Mouse (Mus musculus): ENCODE measurements around the gene Il13ra1. TPM values are rescaled to one million over a fixed set of nuclear protein-coding genes. Genes with fewer than 3 reads are reported as not detected.

Il13ra1 gene
- 1 to 10 TPM; 8.2 to 9.8 TPM for total RNA-seq (2021)
- long read RNA-seq, experiment 1, partial matches to known transcripts = 1 of 6 reads
- long read RNA-seq, experiment 1, other reads (novel, unspliced or antisense) = 2 of 6 reads
- long read RNA-seq, experiment 2, transcript Il13ra1-201 (11 exons, 3,712 nt) = major isoform, 6 of 6 reads
- long read RNA-seq, experiment 2, partial matches to known transcripts = 0 of 6 reads
- long read RNA-seq, experiment 2, other reads (novel, unspliced or antisense) = 0 of 6 reads

DNA sequence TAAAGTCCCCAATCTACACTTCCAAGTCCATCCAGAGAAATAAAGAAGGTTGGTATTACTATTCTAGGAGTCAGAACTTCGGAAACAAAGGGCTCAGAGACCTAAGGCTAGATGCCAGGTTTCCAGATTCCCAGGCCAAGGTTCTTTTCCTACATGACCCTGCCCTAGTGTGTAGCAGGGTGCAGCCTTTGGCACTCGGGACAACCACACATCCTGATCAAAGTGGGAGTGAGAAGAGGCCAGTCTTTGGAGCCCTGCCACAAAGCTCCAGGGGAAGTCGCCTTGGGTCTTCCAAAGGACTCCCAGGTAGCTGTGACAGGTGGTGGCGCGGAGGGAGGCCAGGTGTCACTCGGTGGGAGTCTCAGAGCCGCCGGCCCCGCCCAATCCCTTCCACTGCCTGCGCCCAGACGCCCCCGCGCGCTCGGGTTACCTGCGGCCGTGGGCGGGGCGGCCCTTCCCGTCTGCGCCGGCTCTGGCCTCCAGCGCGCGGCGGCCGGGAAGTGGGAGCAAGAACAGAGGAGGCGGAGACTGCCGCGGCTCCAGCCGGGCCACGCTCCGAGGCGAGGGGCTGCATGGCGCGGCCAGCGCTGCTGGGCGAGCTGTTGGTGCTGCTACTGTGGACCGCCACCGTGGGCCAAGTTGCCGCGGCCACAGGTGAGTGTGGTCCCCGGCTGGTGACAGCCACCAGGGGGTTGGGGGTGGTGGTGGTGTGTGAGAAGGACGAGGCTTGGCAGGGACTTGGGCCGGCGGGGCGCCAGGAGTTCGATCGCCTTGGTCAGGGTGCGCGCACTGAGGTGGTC is at the start of gene Il13ra1:
TSS of gene Il13ra1 (plus strand) at position 489 of the 800 bp plus-strand sequence.
- peak; percentile 45 for DNase-seq

DNA sequence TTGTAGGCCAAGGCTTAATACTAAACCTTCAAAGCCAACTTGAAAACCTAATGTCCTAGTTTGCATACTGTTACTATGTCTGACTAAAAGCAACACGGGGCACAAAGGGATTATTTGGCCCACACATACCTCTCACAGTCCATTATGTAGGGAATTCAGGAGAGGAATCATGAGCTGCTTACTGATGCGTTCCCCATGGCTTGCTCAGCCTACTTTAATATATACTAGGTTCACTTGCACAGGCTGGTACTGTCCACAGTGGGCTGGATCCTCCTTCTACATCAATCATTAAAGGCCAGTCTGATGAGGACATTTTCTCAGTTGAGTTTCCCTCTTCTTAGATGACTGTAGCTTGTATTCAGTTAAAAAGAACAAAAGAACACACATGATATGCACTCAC is 37.9 kb upstream of the Il13ra1 start:
- no peak for DNase-seq

DNA sequence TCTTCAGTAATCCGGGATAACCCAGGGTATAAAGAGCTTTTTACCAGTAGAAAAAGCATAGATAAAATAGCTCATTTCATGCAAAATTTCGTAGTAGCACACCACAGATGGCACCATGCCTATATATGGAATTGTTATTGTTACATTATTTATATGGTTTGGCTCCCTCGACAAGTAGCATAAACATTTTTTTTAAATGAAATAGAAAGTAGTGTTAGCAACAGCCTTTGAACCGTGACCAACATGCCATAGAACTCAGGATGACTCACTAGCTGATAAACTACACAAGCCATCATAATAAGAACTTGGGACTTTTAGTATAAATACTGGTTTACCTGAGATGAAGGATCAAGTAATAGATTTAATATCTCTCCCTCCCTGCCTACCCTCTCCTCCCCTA is 34.7 kb upstream of the Il13ra1 start:
- DNase-seq = no peak

DNA sequence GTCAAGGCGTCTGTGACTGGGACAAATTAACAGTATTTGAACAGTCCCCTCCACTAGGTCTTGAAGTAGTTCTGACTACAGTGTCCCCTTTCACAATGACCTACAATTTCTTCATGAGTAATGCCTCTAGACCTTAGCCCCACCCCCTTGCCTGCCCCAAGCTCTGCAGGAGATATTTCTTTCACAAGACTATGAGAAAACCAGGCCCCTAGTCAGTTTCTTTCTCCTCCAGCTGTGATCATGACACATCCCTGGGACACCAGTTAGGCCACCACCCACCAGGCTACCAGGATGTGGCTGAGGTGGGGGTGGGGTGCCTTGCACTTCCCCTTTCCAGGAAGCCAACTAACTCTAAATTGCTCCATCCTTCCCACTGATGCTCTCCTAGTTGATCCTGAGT is 29.0 kb upstream of the Il13ra1 start:
- peak; percentile 1 for DNase-seq

DNA sequence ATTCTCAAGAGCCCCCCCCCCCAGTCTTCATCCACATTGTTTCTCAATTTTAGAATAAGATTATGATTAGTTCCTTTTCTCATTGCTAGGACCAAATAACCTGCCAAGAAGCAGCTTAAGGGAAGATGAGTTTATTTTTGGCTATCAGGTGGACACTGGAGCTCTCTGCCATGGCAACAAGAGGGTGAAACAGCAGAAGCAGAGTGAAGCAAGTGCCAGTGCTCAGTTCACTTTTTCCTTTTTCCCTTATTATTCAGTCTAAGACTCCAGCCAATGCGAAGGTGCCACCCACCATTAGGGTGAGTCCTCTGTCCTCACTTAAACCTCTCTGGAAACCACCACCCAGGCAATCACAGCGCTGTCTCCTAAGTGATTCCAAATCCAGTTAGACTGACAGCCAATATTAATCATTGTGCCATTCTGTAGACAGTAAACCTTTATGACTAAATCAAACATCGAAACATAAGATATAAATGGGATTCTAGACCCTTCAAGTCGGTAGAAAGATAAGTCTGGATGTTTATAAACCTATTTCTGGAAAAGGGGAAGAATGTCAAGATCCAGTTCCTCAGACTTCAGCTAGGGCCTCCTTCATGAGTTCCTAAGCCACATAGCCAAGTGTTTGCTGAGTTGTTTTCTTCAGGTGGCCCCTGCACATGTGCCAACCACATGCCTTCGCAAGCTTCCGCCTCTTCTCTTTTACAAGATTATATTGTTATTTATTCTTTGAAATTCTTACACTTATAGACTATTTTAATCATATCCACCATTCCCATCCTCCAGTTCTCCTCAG is 23.2 kb upstream of the Il13ra1 start:
- no peak for DNase-seq

DNA sequence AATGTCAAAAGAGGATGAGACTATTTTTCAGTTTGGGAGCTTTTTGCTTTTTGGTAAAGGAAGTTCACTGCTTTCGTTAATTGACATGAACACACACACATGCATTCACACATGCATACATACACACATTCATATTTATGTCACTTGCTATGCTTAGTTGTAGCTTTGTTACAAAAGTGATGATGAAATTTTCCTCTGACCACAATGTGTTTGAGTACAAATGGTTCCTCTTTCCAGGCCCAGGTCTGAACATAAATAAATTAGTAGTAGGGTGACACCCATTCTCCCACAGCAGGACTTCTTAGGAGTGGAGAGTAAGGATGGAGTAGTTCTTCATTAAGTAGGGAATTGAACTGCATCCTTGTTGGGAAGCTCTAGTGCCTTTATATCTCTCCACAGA is 11.0 kb upstream of the Il13ra1 start:
- DNase-seq = no peak

DNA sequence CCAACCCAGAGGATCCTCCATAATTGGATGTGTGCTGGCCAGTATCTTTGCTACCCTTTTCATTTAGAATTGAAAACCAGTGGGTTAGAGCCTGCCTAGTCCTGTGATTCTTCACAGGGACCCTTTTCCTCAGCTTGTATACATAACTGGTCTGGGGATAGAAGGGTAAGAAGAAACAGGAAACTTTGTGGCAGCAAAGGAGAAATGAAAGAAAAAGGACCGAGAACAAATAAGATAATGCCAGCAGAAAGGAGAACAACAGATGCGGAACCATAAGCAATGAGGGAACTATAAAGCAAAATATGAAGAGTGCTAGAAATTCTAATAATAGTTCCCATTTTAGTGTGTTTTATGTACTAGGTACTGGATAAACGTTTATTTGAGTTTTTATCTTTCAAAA is 10.6 kb upstream of the Il13ra1 start:
- DNase-seq = no peak

DNA sequence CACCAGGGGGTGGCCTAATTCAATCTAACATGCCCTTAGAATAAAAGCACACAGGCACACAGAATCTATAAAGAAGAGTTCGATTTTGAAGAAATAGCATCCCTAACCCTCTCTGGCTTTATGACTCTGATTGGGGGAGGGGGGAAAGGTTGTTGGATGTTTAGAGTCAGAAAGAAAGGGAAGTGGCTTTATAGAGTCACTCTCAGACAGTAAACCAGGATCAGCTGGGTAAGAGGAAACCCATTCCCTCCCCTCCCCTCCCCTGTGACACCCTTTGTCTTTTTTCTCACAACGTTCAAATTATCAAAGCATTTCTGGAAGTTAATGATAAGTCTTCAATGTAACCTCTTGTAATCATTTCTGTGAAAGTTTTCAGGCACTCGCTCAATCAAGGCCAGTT is 3.3 kb upstream of the Il13ra1 start:
- DNase-seq = no peak

DNA sequence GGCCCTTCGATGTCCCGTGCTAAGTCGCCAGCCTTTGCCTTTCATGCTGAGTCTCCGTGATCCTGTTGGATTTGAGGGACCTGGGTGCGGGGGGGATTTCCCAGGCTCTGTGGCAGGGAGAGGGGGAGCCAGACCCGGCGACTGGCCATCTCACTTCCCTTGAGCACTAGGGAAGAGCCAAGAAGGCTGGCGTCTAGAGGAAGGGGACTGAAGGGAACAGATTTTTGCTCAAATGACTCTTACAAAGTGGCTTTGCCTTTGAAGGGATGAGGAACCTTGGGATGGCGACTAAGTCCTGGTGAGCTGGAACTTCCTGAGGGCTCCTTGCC is 476 bp downstream of the Il13ra1 start:
- DNase-seq = no peak

DNA sequence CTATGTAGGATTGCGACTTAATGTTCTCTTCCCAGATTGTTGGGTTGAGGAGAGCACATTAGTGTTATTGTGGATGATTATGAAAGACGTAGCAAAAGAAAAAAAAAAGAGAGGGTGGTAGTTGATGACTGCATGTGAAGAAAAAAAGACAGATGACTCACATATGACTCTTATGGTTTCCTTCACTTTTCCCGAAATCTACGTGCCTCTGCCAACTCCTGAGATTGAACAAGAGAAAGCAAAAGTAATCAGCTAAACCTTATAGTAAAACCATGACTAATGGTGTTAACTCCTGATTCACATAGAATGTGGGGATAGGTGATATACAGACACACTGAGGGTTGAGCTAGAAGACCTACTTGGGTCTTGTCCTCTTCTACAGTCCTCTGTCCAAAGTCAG is 3.3 kb downstream of the Il13ra1 start:
- no peak for DNase-seq

DNA sequence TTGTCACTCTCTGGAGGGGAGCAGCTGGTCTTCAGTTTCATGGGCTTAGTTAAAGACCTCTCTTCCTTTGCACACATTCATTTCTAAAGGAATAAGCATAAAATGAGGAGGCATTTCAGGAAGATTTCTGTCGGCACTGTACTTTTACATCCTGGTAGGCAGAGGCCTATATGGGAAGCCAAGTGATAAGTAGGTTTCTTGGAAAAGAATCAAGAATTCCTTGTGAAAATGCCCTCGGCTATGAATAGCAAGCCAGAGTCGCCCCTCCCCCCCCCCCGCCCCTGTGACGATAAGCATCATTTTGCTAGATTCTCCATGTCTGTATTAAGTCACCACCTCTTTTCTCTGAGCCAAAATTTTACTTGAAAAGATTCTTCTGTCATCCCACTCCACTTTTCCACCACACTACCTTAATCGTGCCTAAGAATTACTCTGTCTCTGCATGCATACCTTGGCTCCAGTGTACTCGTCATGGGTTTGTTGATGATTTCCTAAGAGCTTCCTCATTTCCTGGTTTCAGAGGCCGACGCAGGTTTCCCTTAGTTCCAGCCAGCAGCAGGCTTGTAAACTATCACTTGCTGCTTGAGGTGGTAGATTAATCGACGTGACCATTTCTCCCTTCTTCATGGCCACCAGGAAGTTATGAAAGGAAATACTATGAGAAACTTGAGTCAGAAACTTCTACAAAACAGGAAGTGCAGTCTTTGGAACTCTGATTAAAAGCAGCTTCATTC is 17.3 kb downstream of the Il13ra1 start:
- no peak for DNase-seq

DNA sequence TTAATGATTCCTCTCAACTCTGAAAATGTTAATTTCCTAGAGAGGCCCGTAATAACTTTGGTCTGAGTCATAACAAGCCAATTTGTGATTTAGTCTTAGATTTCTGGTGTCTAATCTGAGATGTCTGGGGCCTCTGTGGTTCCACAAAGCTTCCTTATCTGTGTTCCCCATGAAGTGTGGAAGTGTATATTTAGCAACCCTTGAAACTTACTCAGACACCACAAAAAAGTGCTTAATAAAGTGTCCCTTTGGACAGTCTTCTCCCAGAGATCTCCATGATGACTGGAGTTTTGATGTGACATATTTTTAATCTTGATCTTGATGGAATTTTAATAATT is 17.8 kb downstream of the Il13ra1 start:
- no peak for DNase-seq

DNA sequence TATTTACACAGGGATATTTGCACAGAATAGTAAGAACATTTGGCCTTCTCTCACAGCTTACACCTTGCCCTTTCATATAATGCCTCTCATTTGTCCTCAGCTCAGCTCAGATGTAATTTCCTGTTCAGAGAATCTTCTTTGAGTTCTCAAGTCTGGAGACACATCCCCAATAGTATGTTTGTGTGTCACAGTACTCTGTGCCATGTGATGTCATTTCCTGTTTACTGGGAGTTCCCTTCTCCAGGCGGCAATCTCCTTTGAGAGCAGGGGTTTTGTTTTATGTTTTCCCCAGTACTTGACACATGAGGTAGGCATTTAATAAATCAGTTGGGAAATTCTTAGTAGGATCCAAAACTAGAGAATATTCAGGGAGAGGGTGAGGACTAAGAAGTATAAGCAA is 24.4 kb downstream of the Il13ra1 start:
- no peak for DNase-seq

DNA sequence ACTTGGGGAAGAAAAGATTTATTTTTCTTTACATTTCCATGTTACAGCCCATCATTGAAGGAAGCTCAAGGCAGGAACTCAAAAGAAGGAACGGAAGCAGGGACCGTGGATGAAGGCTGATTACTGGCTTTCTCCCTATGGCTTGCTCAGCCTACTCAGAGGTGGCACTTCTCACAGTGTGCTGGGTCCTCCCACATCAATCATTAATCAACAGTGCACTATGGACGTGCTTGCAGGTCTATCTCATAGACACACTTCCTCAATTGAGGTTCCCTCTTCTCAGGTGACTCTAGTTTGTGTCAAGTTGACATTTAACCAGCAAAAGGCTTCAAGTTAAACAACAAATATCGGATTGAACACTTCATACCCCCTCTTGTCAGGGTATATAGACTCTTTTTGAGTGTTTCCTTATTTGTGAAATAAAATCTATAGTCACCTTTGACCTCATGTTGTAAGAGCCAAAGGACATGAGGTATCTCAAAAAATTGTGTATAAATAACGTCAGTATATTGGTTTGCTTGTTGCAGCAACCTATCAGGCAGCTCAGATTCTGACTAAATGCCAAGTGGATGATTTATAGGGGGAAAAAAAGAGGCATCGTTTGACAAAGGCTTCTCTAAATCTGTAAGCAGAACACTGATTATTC is 30.2 kb downstream of the Il13ra1 start:
- no peak for DNase-seq

DNA sequence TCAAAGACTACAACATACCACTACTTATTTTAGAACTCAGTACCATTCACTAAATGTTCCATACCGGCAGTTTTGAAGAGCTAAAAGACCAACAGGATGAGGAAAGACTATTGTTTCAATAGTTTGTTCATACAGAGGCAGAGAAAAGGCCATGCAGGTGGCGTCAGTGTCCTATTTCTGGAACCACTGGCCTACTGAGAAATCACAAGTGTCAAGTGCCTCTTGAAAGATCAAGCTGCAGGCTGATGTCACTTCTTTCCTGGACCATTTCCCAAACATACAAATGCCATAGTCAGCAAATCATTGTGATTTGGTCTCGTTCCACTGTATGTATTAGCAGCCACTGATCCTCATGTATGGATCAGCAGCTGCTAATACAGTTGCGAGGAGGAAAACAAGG is 34.8 kb downstream of the Il13ra1 start:
- no peak for DNase-seq

DNA sequence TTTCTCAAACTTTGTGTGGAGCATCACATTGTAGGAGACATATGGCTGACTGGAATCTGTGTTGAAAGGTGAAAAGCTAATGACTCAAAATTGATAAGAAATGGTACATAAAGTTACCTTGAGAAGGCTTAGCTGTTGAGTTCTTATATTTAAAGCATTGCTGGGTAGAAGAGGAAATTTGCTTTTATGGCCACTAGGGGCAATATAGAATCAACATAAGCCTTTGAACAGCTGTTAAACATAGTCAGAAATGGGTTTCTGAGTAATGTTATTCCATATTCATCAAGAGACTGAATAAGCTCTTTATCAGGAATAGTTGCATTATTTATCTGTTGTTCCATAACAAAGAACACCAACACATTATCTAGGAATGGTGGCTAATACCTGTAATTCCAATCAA is 38.2 kb downstream of the Il13ra1 start:
- no peak for DNase-seq

DNA sequence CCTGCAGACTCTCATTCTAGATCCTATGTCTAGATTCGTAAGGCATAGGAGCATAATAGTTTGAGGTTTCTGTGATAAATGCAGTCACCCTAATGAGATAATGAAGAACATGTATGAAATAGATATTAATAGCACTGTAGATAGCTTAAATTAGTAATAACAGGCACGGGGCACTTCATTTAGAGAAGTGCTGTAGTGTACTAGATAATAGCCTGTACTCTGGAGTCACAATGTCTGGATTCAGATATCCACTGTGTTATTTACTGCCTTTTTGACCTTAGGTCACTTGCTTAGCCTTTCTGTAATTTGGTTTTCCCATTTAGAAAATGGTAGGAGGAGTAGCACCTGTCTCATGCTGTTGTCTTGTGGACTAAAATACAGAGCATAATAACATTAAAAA is 44.8 kb downstream of the Il13ra1 start:
- DNase-seq = no peak

DNA sequence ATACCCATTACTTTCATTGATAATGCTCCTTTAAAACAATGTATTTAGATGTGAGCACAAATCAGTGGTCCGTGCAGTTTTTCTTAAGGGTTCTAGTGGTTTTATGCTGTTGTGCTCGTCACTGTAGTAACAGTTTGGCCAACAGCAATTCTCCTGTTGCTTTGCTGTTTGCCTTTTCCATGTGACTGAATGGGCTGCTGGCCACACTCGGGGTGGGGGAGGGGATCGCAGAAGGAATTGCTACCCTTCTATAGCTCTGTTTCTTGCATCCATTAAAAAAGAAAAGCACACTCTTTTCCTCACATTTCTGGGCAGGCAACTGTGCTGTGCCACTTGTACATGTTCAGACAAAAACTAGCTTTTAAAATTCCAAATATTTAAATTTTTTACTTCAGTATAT is 49.7 kb downstream of the Il13ra1 start:
- DNase-seq = peak; percentile 5

DNA sequence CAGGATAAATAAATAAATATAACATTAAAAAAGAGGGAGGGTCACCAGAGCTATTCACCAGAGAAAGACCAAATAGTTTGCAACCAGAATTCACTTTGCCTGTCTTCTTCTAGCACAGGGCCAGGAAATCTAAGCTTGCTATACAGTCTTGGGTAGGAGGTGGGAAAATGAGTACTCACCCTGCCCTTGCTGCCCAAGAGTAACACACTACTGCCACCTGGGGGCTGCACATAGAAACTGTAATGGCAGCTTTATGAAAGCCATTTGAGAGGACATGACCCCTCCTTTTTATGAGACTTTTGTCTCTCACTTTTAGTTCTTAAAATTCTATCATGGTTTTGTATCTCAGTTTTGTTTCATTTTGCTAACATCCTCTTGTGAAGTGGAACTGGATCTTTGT is 71.7 kb downstream of the Il13ra1 start:
- peak; percentile 66 for DNase-seq

DNA sequence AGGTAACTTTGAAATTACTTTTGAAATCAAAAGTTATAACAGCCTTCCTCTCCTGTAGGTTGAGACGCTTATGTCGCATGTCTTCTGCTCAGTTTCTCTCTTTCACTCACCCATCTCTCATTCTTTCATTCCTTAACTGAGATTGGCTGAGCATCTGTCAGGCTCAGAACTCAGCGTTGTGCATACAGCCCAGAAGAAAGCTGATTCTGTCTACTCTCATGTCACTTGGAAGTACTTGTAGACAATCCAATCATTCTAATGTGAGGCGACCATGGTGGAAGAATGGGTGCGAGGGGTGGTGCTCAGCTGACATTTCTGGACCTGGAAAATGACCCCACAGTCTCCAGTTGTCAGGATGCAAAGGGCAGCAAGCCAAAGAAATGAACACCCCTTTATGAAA is 74.1 kb downstream of the Il13ra1 start:
- no peak for DNase-seq

DNA sequence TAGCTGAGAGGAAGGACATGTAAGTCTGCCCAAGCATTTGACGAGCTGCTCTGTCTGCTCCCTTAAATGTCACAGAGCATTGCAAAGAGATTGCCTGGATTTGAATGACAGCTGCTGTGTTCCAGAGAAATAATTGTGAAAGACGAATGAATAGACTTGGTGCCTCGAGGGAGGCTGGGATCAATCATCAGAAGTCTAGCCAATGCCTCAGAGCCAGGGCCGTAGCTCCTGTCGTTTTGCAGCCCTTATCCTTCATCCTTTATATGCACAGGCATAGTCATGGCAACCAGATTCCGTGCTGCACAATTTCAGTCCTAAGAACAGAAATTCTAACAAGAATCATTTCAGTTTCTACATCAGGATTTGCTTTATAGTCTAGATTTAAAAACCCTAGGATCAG is 74.5 kb downstream of the Il13ra1 start:
- DNase-seq = no peak

DNA sequence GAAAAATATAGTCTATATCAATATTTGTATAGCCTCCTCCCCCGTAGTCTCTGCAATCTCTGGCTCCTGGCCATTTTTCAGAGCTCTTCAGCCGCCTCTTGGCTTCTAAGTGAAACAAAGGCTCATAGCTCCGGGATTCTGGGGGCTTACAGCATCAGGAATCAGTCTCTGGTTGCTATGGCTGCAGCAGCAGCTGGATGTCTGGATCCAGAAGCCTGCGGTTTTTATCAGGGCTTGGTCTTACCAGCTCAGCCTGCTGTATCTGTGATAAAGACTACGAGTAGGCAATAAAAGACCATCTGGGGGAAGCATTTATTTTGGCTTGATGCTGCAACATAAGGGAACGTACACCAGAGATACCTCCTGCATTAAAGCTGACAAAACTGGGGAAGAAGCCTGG is 82.0 kb downstream of the Il13ra1 start:
- no peak for DNase-seq
